Comparison of ENCODE assay signal across 19 mouse cellular contexts in genomic region chr5:4006606-4007005, GRCm38 (mm10).
"Had no signal": no experiment of that assay in that cellular context is flagged by ENCODE, and none has a peak within 500 bp of the region (broad histone marks: within the 10 kb centered on the region; RNA-seq: fewer than 3 reads in every experiment).

No protein-coding gene starts in this region.

- H3K4me2 ChIP-seq: limb, embryonic 13.5 days; liver, embryonic 12.5 days; liver, embryonic 15.5 days; lung, embryonic 15.5 days; midbrain, embryonic 13.5 days had no signal

- H3K9me3 ChIP-seq: limb, embryonic 10.5 days; limb, embryonic 13.5 days; liver, embryonic 12.5 days; liver, embryonic 15.5 days; lung, embryonic 15.5 days; megakaryocyte, embryonic 14.5 days; midbrain, embryonic 10.5 days; midbrain, embryonic 13.5 days had no signal

- H3K27me3 ChIP-seq: limb, embryonic 13.5 days; liver, embryonic 12.5 days; liver, embryonic 15.5 days; lung, embryonic 15.5 days; megakaryocyte, embryonic 14.5 days; midbrain, embryonic 13.5 days had no signal

- H3K4me3 ChIP-seq: limb, embryonic 10.5 days; limb, embryonic 13.5 days; liver, embryonic 12.5 days; liver, embryonic 15.5 days; lung, embryonic 15.5 days; megakaryocyte, embryonic 14.5 days; midbrain, embryonic 10.5 days; midbrain, embryonic 13.5 days had no signal

- H3K4me1 ChIP-seq: limb, embryonic 10.5 days; limb, embryonic 13.5 days; liver, embryonic 12.5 days; liver, embryonic 15.5 days; lung, embryonic 15.5 days; megakaryocyte, embryonic 14.5 days; midbrain, embryonic 10.5 days; midbrain, embryonic 13.5 days had no signal

- H3K27ac ChIP-seq: limb, embryonic 10.5 days; limb, embryonic 13.5 days; liver, embryonic 12.5 days; liver, embryonic 15.5 days; lung, embryonic 15.5 days; midbrain, embryonic 10.5 days; midbrain, embryonic 13.5 days; stomach, postnatal 0 days had no signal

- DNase-seq: kidney, postnatal 14 days; kidney, postnatal 4 days; liver; lung, adult 18-20 months; lung, postnatal 10 days; lung, postnatal 36 days; thymus, adult 2 months; thymus, postnatal 14 days; thymus, postnatal 4 days had no signal

- H3K9ac ChIP-seq: limb, embryonic 13.5 days; liver, embryonic 12.5 days; liver, embryonic 15.5 days; lung, embryonic 15.5 days; midbrain, embryonic 13.5 days had no signal

- ATAC-seq: liver, embryonic 12.5 days; midbrain, embryonic 13.5 days; midbrain, embryonic 16.5 days had no signal
